8 mouse cellular contexts compared by ENCODE assay signal in the genomic region with DNA sequence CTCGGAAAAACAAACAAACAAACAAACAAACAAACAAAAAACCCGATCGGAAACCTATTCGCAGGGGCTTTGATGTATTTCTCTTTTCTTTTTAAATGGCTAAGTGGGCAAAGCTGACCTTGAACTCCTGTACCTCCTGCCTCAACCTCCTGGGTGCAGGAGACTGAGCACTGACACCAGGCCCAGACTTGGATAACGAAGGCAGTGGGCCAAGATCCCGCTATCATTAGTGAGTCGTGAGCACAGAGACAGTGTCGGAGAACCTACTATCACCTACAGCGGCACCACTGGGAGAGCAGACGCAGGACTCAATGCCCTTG. TPM values are rescaled to one million over a fixed set of nuclear protein-coding genes. Genes with fewer than 3 reads are reported as not detected.
DNase-seq lines count a peak whose midpoint lies in the region; ATAC-seq and TF ChIP-seq lines count a peak whose summit lies in the region.

No protein-coding gene starts in this region.

- H3K9me3 ChIP-seq in embryonic facial prominence, embryonic 14.5 days (ENCODE audit: control insufficient read depth, low read length), result no peaks in the 10 kb centered on the region
- H3K9me3 ChIP-seq in intestine, postnatal 0 days (ENCODE audit: control insufficient read depth), result no peaks in the 10 kb centered on the region
- H3K9me3 ChIP-seq in neural tube, embryonic 12.5 days, result no peaks in the 10 kb centered on the region

- peaks cover 1% of the 10 kb centered on the region; the same call in 1 of the 2 replicates for H3K4me1 ChIP-seq in liver, adult 2 months (ENCODE audit: control insufficient read depth, insufficient read depth, low read length)
- H3K4me1 ChIP-seq in embryonic facial prominence, embryonic 14.5 days (ENCODE audit: control insufficient read depth, insufficient read depth, low read length), result peaks cover 7% of the 10 kb centered on the region; the same call in 1 of the 2 replicates
- no peaks in the 10 kb centered on the region for H3K4me1 ChIP-seq in intestine, postnatal 0 days (replicated peaks; ENCODE audit: control insufficient read depth, insufficient read depth, low read length)
- H3K4me1 ChIP-seq in neural tube, embryonic 12.5 days, result no peaks in the 10 kb centered on the region; the same call in 1 of the 2 replicates

- H3K27ac ChIP-seq in liver, adult 2 months (replicated peaks; ENCODE audit: insufficient read depth, low read depth, low read length), result peak overlapping the region; percentile 25
- peak overlapping the region; percentile 93 for H3K27ac ChIP-seq in embryonic facial prominence, embryonic 14.5 days (replicated peaks; ENCODE audit: low read depth, low read length)
- H3K27ac ChIP-seq in intestine, postnatal 0 days (ENCODE audit: low read depth, low read length), result no peak overlapping the region; the same call in 1 of the 2 replicates
- no peak overlapping the region for H3K27ac ChIP-seq in neural tube, embryonic 12.5 days

- H3K27me3 ChIP-seq in liver, adult 2 months (ENCODE audit: control insufficient read depth, insufficient read depth, low read length), result no peaks in the 10 kb centered on the region
- H3K27me3 ChIP-seq in embryonic facial prominence, embryonic 14.5 days (replicated peaks; ENCODE audit: control insufficient read depth, insufficient read depth, low read length), result no peaks in the 10 kb centered on the region
- H3K27me3 ChIP-seq in intestine, postnatal 0 days (replicated peaks; ENCODE audit: control insufficient read depth, insufficient read depth, low read length), result no peaks in the 10 kb centered on the region
- H3K27me3 ChIP-seq in neural tube, embryonic 12.5 days (replicated peaks), result no peaks in the 10 kb centered on the region

- no peak for ATAC-seq in embryonic facial prominence, embryonic 14.5 days (ENCODE audit: low read depth)
- ATAC-seq in intestine, postnatal 0 days, result no peak
- no peak; the same call in 1 of the 2 replicates for ATAC-seq in neural tube, embryonic 12.5 days (ENCODE audit: low FRiP score, low read depth)

- H3K79me2 ChIP-seq in liver, adult 2 months (ENCODE audit: control insufficient read depth, insufficient read depth, low read length), result no peaks in the 10 kb centered on the region

- H3K36me3 ChIP-seq in liver, adult 2 months (ENCODE audit: control insufficient read depth, insufficient read depth, low read length), result peaks cover 6% of the 10 kb centered on the region
- H3K36me3 ChIP-seq in embryonic facial prominence, embryonic 14.5 days (ENCODE audit: control insufficient read depth, insufficient read depth, low read length), result peaks cover 19% of the 10 kb centered on the region
- H3K36me3 ChIP-seq in intestine, postnatal 0 days (ENCODE audit: control insufficient read depth, insufficient read depth), result peaks cover 8% of the 10 kb centered on the region; the same call in 1 of the 2 replicates
- H3K36me3 ChIP-seq in neural tube, embryonic 12.5 days, result 0 out of 2 replicates have a peak, but pooled peaks cover 2% of the 10 kb centered on the region

- 5% methylated on average over 10 of the region's 10 CpGs for WGBS in liver, adult 2 months
- WGBS in embryonic facial prominence, embryonic 14.5 days, result 6% methylated on average over 10 of the region's 10 CpGs
- WGBS in intestine, postnatal 0 days, result 1% methylated on average over 10 of the region's 10 CpGs
- 8% methylated on average over 10 of the region's 10 CpGs for WGBS in neural tube, embryonic 12.5 days

- peak overlapping the region; percentile 62 for H3K4me2 ChIP-seq in embryonic facial prominence, embryonic 14.5 days (ENCODE audit: low read depth, low read length)
- H3K4me2 ChIP-seq in intestine, postnatal 0 days (replicated peaks; ENCODE audit: low read depth), result peak overlapping the region; percentile 79
- H3K4me2 ChIP-seq in neural tube, embryonic 12.5 days (replicated peaks), result peak overlapping the region; percentile 64

- no peak for TF ChIP-seq POLR2A in liver, adult 2 months (IDR thresholded peaks at IDR 0.05; ENCODE audit: extremely low read depth, insufficient read depth, low read length)

- TF ChIP-seq CTCF in liver, adult 2 months (IDR thresholded peaks at IDR 0.05; ENCODE audit: low read depth, low read length), result no peak
- TF ChIP-seq CTCF in intestine, postnatal 0 days (IDR thresholded peaks at IDR 0.05; ENCODE audit: low read depth), result no peak

- H3K9ac ChIP-seq in liver, adult 2 months (ENCODE audit: low read depth, low read length), result peak overlapping the region; percentile 52
- H3K9ac ChIP-seq in embryonic facial prominence, embryonic 14.5 days (ENCODE audit: low read depth, low read length), result peak overlapping the region; percentile 86
- H3K9ac ChIP-seq in intestine, postnatal 0 days (ENCODE audit: low read depth, low read length), result peak overlapping the region; percentile 61
- no peak overlapping the region for H3K9ac ChIP-seq in neural tube, embryonic 12.5 days

- no peak for DNase-seq in liver, adult 2 months (ENCODE audit: extremely low read depth, low read depth, low spot score)
- DNase-seq in liver, result no peak
- no peak for DNase-seq in embryonic facial prominence, embryonic 14.5 days (ENCODE audit: low spot score)
- DNase-seq in right cerebral cortex, adult 2 months (ENCODE audit: low spot score in 2 of 2), result no peak
- no peak for DNase-seq in cerebellum, postnatal 14 days
- no peak for DNase-seq in adrenal gland, postnatal 14 days

- peak overlapping the region; percentile 73 for H3K4me3 ChIP-seq in liver, adult 2 months (ENCODE audit: insufficient read depth, low read depth, low read length)
- peak overlapping the region; percentile 97 for H3K4me3 ChIP-seq in embryonic facial prominence, embryonic 14.5 days (ENCODE audit: low read depth, low read length)
- peak overlapping the region; percentile 64 for H3K4me3 ChIP-seq in intestine, postnatal 0 days (ENCODE audit: low read depth, low read length)
- peak overlapping the region; percentile 86 for H3K4me3 ChIP-seq in neural tube, embryonic 12.5 days

RNA-seq across cellular contexts. Expression of a gene that starts 0.7 kb away (rescaled TPM):
- total RNA-seq in liver, adult 2 months (2014; rRNA removed), result 8.1 and 13.6 TPM in 2 replicates
- polyA plus RNA-seq in liver, adult 2 months (2012; rRNA removed), result 1.4 and 2.9 TPM in 2 replicates
- 82.4 and 82.8 TPM in 2 replicates for polyA plus RNA-seq in embryonic facial prominence, embryonic 14.5 days (2014; fragmentation: Nextera tagmentation; extraction: Ambion mirVana)
- polyA plus RNA-seq in intestine, postnatal 0 days (2015; fragmentation: Nextera tagmentation; extraction: Ambion mirVana), result 47.7 and 50.6 TPM in 2 replicates
- polyA plus RNA-seq in neural tube, embryonic 12.5 days (2016; fragmentation: Nextera tagmentation; extraction: Ambion mirVana), result 66.3 and 69.1 TPM in 2 replicates
- 19.3 and 21.8 TPM in 2 replicates for total RNA-seq in adrenal gland, postnatal 14 days (2021)

RNA-seq across cellular contexts. Expression of a gene that starts 20.0 kb away (rescaled TPM):
- not detected in 2 replicates for total RNA-seq in liver, adult 2 months (2014; rRNA removed)
- not detected in 2 replicates for polyA plus RNA-seq in liver, adult 2 months (2012; rRNA removed)
- polyA plus RNA-seq in embryonic facial prominence, embryonic 14.5 days (2014; fragmentation: Nextera tagmentation; extraction: Ambion mirVana), result not detected in 2 replicates
- polyA plus RNA-seq in intestine, postnatal 0 days (2015; fragmentation: Nextera tagmentation; extraction: Ambion mirVana), result not detected in 2 replicates
- not detected in 2 replicates for polyA plus RNA-seq in neural tube, embryonic 12.5 days (2016; fragmentation: Nextera tagmentation; extraction: Ambion mirVana)
- total RNA-seq in adrenal gland, postnatal 14 days (2021), result not detected in 2 replicates

RNA-seq across cellular contexts. Expression of a gene that starts 40.4 kb away (rescaled TPM):
- total RNA-seq in liver, adult 2 months (2014; rRNA removed), result 63.3 and 80.9 TPM in 2 replicates
- 20.3 and 23.5 TPM in 2 replicates for polyA plus RNA-seq in liver, adult 2 months (2012; rRNA removed)
- 33.9 and 35.8 TPM in 2 replicates for polyA plus RNA-seq in embryonic facial prominence, embryonic 14.5 days (2014; fragmentation: Nextera tagmentation; extraction: Ambion mirVana)
- polyA plus RNA-seq in intestine, postnatal 0 days (2015; fragmentation: Nextera tagmentation; extraction: Ambion mirVana), result 15.4 and 17.5 TPM in 2 replicates
- 21.4 and 24.1 TPM in 2 replicates for polyA plus RNA-seq in neural tube, embryonic 12.5 days (2016; fragmentation: Nextera tagmentation; extraction: Ambion mirVana)
- total RNA-seq in adrenal gland, postnatal 14 days (2021), result 168 and 171 TPM in 2 replicates

Comparison
In these comparisons a context has a peak if more than half of its experiments do, and no peak if none do; other contexts are left out.
1. H3K27ac ChIP-seq: peak in liver, adult 2 months (single experiment) and embryonic facial prominence, embryonic 14.5 days (single experiment); none in intestine, postnatal 0 days (single experiment) and neural tube, embryonic 12.5 days (single experiment).
2. RNA of a gene that starts 0.7 kb away (polyA plus RNA-seq): 82.4 to 82.8 TPM in embryonic facial prominence, embryonic 14.5 days, 66.3 to 69.1 TPM in neural tube, embryonic 12.5 days and 47.7 to 50.6 TPM in intestine, postnatal 0 days; 1.4 to 2.9 TPM in liver, adult 2 months; every median in the first group is over 10 times any median in the second.
3. Peak in every context shown above with its lines, with median percentiles within 50 percentile points of each other: H3K4me3 ChIP-seq and H3K4me2 ChIP-seq.